Mouse (Mus musculus) macrophage (primary cell): ENCODE data around the gene Tomm20l. TPM values are rescaled to one million over a fixed set of nuclear protein-coding genes. Genes with fewer than 3 reads are reported as not detected.
A peak's percentile ranks its signal among the peaks of the same experiment; 100 is the strongest.

Experiments used
- H3K27ac ChIP-seq: fragments of 350-480 bp; formaldehyde crosslinking; 2 replicates; pipeline ENCODE4 v1.9.0; 2021
- H3K36me3 ChIP-seq: fragments of 350-480 bp; formaldehyde crosslinking; 2 replicates; pipeline ENCODE4 v1.9.0; 2021; ENCODE audit errors: inconsistent target
- H3K4me3 ChIP-seq: fragments of 350-480 bp; formaldehyde crosslinking; 2 replicates; pipeline ENCODE4 v1.9.0; 2021; ENCODE audit errors: inconsistent target
- H3K79me2 ChIP-seq: fragments of 350-480 bp; formaldehyde crosslinking; 2 replicates; pipeline ENCODE4 v1.9.0; 2021; ENCODE audit errors: inconsistent target
- WGBS: methylation state at CpG from one replicate; pipeline ENCODE4 v1.1.7; 2026; ENCODE audit warnings: inconsistent platforms; ENCODE audit not compliant: missing documents; 5-methylcytosine and 5-hydroxymethylcytosine counted together
- polyA plus RNA-seq: library from polyadenylated mRNA; stranded (reverse); fragments of 250-400 nt; gene quantifications from 3 replicates; pipeline ENCODE4 v1.2.4, GENCODE M21; 2018; ENCODE audit warnings: inconsistent platforms

Tomm20l gene
- polyA plus RNA-seq, 1 experiment from 2014 or later: not detected

GRCm38 (mm10) chr12:71136974-71137491, 25.8 kb downstream of the Tomm20l start:
- peaks cover 28% of the 10 kb centered on the region for H3K36me3 ChIP-seq
- H3K27ac ChIP-seq: peak overlapping the region; percentile 93
- WGBS: under 1% methylated on average over 29 of the region's 30 CpGs
- H3K4me3 ChIP-seq: peak overlapping the region; percentile 87
- H3K79me2 ChIP-seq: peaks cover 42% of the 10 kb centered on the region

DNA sequence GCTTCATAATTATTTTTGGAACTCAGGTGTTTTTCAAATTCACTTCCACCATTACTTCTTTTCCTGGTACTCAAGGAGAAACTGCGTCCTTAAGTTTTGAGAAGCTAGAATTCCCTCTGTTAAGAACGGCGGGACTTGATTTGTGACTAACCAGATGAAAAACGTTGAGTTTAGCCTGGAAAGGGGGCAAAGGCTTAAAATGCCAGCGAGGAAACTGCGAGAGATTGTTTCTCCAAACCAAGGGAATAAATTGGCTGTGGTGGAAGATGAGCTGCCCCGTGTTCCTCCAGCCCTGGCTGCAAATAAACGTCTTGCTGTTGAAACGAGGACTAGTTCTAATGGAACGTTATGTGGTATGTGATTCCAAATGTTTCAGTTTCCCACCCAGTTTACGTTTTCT, 26.5 kb downstream of the Tomm20l start:
- Histone ChIP-seq H3K36me3 (peaks cover 27% of the 10 kb centered on the region), H3K27ac (peak overlapping the region; percentile 93; the same call in 1 of the 2 replicates), H3K79me2 (peaks cover 37% of the 10 kb centered on the region), H3K4me3 (peak overlapping the region; percentile 87)
- 3% methylated on average over 9 of the region's 11 CpGs for WGBS

GRCm38 (mm10) chr12:71139258-71139828, 28.1 kb downstream of the Tomm20l start:
- Histone ChIP-seq H3K27ac (no peak overlapping the region), H3K79me2 (peaks cover 22% of the 10 kb centered on the region), H3K36me3 (peaks cover 25% of the 10 kb centered on the region; the same call in 1 of the 2 replicates), H3K4me3 (no peak overlapping the region)
- 85% methylated on average over 5 of the region's 5 CpGs for WGBS

GRCm38 (mm10) chr12:71141189-71141588, 30.0 kb downstream of the Tomm20l start:
- Histone ChIP-seq H3K79me2 (peaks cover 4% of the 10 kb centered on the region; the same call in 1 of the 2 replicates), H3K27ac (no peak overlapping the region), H3K36me3 (peaks cover 25% of the 10 kb centered on the region; the same call in 1 of the 2 replicates), H3K4me3 (no peak overlapping the region)

DNA sequence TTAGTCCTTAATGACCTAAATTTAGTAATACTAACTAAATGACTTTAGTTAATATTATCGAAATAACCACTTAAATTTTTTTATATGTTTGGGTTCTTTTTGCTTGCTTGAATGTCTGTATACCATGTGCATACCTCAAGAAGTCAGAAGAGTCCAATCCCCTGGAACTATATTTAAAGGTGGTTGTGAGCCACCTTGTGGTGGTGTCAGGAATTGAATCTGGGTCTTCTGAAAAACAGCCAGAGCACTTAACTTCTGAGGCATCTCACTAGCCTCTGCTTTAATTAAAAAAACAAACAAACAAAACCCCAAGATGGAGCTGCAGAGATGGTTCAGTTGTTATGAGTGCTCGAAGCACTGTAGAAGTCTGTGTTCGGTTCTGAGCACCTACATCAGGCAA, 36.4 kb downstream of the Tomm20l start:
- WGBS: 93% methylated on average over 3 of the region's 3 CpGs
- peaks cover 25% of the 10 kb centered on the region; the same call in 1 of the 2 replicates for H3K36me3 ChIP-seq

DNA sequence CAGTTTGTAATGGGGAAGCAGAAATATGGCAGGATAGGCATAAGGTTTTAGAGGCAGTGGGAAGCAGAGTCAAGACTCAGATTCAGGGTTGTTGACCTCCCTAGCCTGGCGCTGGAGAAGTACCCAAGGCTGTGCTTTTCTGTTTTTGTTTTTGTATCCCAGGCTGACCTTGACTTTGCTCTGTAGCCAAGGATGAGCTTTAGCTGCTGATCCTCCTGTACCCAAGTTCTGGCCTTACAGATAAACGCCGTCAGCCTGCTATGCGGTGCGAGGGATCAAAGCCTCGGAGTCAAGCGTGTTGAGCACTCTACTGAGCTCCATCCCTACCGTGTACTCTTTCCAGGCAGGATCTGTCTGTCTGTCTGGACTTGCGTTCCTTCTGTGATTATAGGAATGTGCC, 37.6 kb downstream of the Tomm20l start:
- Histone ChIP-seq H3K79me2 (no peaks in the 10 kb centered on the region), H3K27ac (no peak overlapping the region), H3K4me3 (no peak overlapping the region), H3K36me3 (peaks cover 25% of the 10 kb centered on the region; the same call in 1 of the 2 replicates)
- 98% methylated on average over 9 of the region's 9 CpGs for WGBS

More for the DNA sequence above, 36.4 kb downstream of the Tomm20l start:
- no peaks in the 10 kb centered on the region for H3K79me2 ChIP-seq
- no peak overlapping the region for H3K27ac ChIP-seq
- no peak overlapping the region for H3K4me3 ChIP-seq

GRCm38 (mm10) chr12:71149456-71149855, 38.2 kb downstream of the Tomm20l start:
- H3K79me2 ChIP-seq: no peaks in the 10 kb centered on the region
- no peak overlapping the region for H3K4me3 ChIP-seq
- 90% methylated on average over 6 of the region's 6 CpGs for WGBS
- no peak overlapping the region for H3K27ac ChIP-seq
- H3K36me3 ChIP-seq: peaks cover 25% of the 10 kb centered on the region; the same call in 1 of the 2 replicates

DNA sequence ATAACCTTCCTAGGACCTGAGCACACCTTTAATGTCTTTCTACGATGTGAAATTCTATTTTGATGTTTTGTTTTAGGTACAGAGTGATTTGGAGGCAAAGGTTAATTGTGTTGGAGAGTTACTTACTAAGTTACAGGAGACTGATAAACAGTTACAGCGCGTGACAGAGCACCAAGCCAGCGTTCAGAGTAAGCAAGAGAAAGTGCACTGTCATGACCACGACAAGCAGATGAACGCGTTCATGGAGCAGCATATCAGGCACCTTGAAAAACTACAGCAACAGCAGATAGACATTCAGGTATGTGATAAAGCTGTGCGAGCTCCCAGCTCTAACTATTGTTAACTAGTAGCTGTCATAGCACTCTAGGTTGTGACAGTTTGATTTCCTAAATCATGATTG, 38.9 kb downstream of the Tomm20l start:
- H3K4me3 ChIP-seq: no peak overlapping the region
- H3K36me3 ChIP-seq: peaks cover 25% of the 10 kb centered on the region; the same call in 1 of the 2 replicates

DNA sequence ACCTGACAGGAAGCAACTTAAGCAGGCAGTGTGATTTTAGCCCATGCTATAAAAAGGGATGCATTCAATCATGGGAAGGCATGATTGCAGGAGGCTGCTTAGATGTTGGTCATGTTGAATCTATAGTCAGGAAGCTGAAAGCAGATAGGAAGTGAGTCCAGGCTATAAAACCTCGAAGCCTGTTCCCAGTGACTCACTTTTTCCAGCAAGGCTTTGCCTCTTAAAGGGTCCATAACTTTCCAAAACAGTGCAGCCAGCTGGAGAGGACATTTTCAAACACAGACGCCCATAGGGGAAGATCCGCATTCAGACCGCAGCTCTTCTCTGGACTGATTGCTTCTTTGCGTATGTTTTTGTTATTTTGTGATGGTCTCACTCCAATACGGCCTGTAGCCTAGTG, 43.8 kb downstream of the Tomm20l start:
- no peaks in the 10 kb centered on the region for H3K79me2 ChIP-seq
- WGBS: 87% methylated on average over 6 of the region's 6 CpGs
- H3K27ac ChIP-seq: no peak overlapping the region
- H3K4me3 ChIP-seq: no peak overlapping the region
- H3K36me3 ChIP-seq: peaks cover 8% of the 10 kb centered on the region; the same call in 1 of the 2 replicates

More for the DNA sequence above, 38.9 kb downstream of the Tomm20l start:
- H3K27ac ChIP-seq: no peak overlapping the region
- no peaks in the 10 kb centered on the region for H3K79me2 ChIP-seq
- whole genome bisulfite sequencing: 78% methylated on average over 8 of the region's 8 CpGs

DNA sequence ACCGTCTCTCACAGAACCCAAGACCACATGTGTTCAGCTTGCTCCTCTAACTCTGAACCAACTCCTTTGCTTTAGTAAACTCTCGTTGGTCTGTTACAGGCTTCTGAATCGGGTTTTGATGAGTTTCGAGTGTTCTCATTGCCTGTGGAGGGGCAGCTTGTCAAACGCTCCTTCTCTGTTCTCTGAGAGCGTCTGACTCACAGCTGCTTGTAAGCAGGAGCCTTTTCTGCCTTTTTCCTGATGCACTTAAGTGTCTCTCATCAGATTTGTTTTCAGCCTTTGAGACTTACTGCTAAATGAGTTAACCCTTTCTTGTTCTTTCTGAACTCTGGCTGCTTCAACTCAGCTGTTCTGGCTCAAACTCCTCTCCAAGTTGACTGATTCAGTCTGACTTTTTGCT, 46.7 kb downstream of the Tomm20l start:
- Histone ChIP-seq H3K4me3 (no peak overlapping the region), H3K27ac (no peak overlapping the region), H3K79me2 (no peaks in the 10 kb centered on the region), H3K36me3 (peaks cover 6% of the 10 kb centered on the region; the same call in 1 of the 2 replicates)
- WGBS: 94% methylated on average over 6 of the region's 6 CpGs

DNA sequence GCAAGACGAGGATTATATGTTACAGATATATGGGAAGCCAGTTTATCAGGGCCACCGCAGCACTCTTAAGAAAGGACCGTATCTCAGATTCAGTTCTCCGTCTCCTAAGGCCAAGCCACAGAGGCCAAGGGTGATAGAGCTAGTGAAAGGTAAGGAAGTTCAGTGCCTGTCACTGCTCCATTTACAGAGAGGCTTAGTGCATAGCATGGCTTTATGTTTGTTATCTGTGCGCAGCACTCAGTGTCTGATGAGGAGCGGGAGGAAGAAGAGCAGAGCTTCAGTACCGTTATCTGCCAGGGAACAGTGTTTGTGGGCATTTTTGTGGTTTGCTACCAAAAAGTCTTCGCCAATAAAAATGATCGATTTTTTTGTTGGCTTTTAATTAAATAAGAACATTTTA, 53.2 kb downstream of the Tomm20l start:
- Histone ChIP-seq H3K36me3 (peaks cover 8% of the 10 kb centered on the region; the same call in 1 of the 2 replicates), H3K4me3 (no peak overlapping the region), H3K27ac (no peak overlapping the region), H3K79me2 (no peaks in the 10 kb centered on the region)
- WGBS: 93% methylated on average over 9 of the region's 9 CpGs

GRCm38 (mm10) chr12:71169911-71170310, 58.7 kb downstream of the Tomm20l start:
- H3K79me2 ChIP-seq: no peaks in the 10 kb centered on the region
- no peak overlapping the region for H3K4me3 ChIP-seq
- H3K36me3 ChIP-seq: 0 out of 2 replicates have a peak, but pooled peaks cover 5% of the 10 kb centered on the region
- no peak overlapping the region for H3K27ac ChIP-seq
- 100% methylated on average over 1 of the region's 1 CpGs for WGBS

Other genes with a start within 250 kb of the Tomm20l start
- gene Actr10, start 173.6 kb upstream of the Tomm20l start, polyA plus RNA-seq: 26.4 to 54.8 TPM (median 53.4 TPM) in 3 replicates
- gene Psma3, start 136.8 kb upstream of the Tomm20l start, polyA plus RNA-seq: 163 to 269 TPM (median 248 TPM) in 3 replicates
- gene Arid4a, start 95.4 kb upstream of the Tomm20l start, polyA plus RNA-seq: 17.8 to 50.5 TPM (median 26.8 TPM) in 3 replicates
- gene Timm9, start 25.3 kb downstream of the Tomm20l start, polyA plus RNA-seq: 9.7 to 30.7 TPM (median 14.3 TPM) in 3 replicates
- 2.9 to 3.8 TPM (median 3.0 TPM) in 3 replicates for gene 2700049A03Rik, start 25.4 kb downstream of the Tomm20l start, polyA plus RNA-seq
- gene Dact1, start 198.5 kb downstream of the Tomm20l start, polyA plus RNA-seq: not detected in 3 replicates